Mouse (Mus musculus) ES-E14 (cell line): ENCODE data around the gene Fam13a.

Experiments used
- CHD2 ChIP-seq: IDR thresholded peaks from 2 replicates; pipeline ENCODE4 v1.6.1; 2014; ENCODE audit warnings: mild to moderate bottlenecking, low read depth, low read length, inconsistent platforms
- MAFK ChIP-seq: IDR thresholded peaks from 2 replicates; pipeline ENCODE4 v1.6.1; 2014; ENCODE audit warnings: mild to moderate bottlenecking, low read depth, low read length, inconsistent platforms; ENCODE audit not compliant: insufficient read depth
- ZC3H11A ChIP-seq: IDR thresholded peaks from 2 replicates; pipeline ENCODE4 v1.6.1; 2012; ENCODE audit warnings: low read depth, mild to moderate bottlenecking, inconsistent platforms, low read length, borderline replicate concordance
- ZNF384 ChIP-seq: IDR thresholded peaks from 2 replicates; pipeline ENCODE4 v1.6.1; 2012; ENCODE audit warnings: low read depth, low read length, inconsistent platforms

DNA sequence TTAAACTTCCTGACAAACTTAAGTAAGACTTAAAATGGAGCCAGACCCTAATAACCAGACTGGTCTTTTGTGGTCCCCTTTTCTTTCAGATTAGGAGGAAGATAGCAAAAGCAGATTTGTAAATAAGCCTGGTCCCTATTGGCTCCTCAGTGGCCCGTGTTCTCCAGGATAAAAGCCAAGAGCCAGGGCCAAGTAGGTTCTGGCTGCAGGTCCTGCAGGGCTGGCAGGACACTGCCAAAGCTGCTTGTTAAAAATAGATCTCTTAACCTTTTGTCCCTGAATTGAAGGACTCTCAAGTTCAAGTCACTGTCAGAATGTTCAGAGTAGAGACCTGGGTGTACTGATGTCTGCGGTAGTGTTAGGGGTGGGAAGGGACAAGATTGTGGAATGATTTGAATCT is 96.5 kb downstream of the Fam13a start:
- TF ChIP-seq MAFK (no peak), CHD2 (no peak), ZC3H11A (no peak), ZNF384 (no peak)
